8 mouse cellular contexts compared by ENCODE assay signal in the genomic region with DNA sequence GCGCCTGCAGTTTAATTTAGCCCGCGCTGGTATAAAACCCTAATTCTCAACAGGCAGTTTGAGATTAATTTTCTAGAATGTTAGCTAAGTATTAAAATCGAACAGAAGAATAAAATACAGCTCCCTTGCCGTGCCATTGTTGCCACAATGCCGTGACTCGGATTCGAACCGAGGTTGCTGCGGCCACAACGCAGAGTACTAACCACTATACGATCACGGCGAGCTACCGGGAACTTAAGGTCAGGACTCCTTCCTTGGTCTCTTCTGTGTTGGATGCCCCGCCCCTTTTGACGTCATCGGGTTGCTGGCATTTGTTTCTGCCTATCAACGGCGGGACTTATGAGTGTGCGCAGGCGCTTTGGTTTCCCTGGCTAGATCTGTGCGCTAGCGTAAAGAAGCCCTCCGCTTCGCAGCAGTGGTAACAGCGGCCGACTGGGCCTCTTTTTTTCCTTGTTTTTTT. TPM values are rescaled to one million over a fixed set of nuclear protein-coding genes. Genes with fewer than 3 reads are reported as not detected.
DNase-seq lines count a peak whose midpoint lies in the region; ATAC-seq and TF ChIP-seq lines count a peak whose summit lies in the region.

No protein-coding gene starts in this region.

- intact Hi-C loops in heart, postnatal 10 days (cut with DNase I), result loop anchor here (10.0 kb wide), 1 partner anchor 388 kb away; a partner anchor contains a TSS

- H3K4me1 ChIP-seq in CH12.LX (ENCODE audit: control insufficient read depth in 1 of 2, insufficient read depth in 2 of 2), result peaks cover 12 to 41% of the 10 kb centered on the region in 2 experiments
- H3K4me1 ChIP-seq in forebrain, embryonic 12.5 days, result peaks cover 8% of the 10 kb centered on the region
- peaks cover 12% of the 10 kb centered on the region for H3K4me1 ChIP-seq in liver, postnatal 0 days (ENCODE audit: insufficient read depth)
- 0 out of 2 replicates have a peak, but pooled peaks cover 2% of the 10 kb centered on the region for H3K4me1 ChIP-seq in neural tube, embryonic 14.5 days (ENCODE audit: control insufficient read depth, insufficient read depth, low read length)

- ATAC-seq in forebrain, embryonic 12.5 days (ENCODE audit: low FRiP score), result peak; percentile 90
- peak; percentile 83 for ATAC-seq in liver, postnatal 0 days
- peak; percentile 91 for ATAC-seq in neural tube, embryonic 14.5 days (ENCODE audit: low read depth)

- TF ChIP-seq RAD21 in CH12.LX (IDR thresholded peaks at IDR 0.05; ENCODE audit: low read depth, low read length), result no peak

- peak overlapping the region; percentile 50 to 69 (median 62) for H3K4me3 ChIP-seq in CH12.LX (replicated peaks in 1 of 3; ENCODE audit: low read depth in 2 of 3, low read length in 2 of 3, poor library complexity in 1 of 3)
- peak overlapping the region; percentile 51 for H3K4me3 ChIP-seq in forebrain, embryonic 12.5 days (replicated peaks)
- peak overlapping the region; percentile 68 for H3K4me3 ChIP-seq in liver, postnatal 0 days (ENCODE audit: low read depth, low read length)
- H3K4me3 ChIP-seq in neural tube, embryonic 14.5 days (ENCODE audit: low read depth, low read length), result peak overlapping the region; percentile 54

- H3K9ac ChIP-seq in CH12.LX (ENCODE audit: insufficient read depth, low read depth), result peak overlapping the region; percentile 97
- H3K9ac ChIP-seq in forebrain, embryonic 12.5 days, result peak overlapping the region; percentile 61
- peak overlapping the region; percentile 67 for H3K9ac ChIP-seq in liver, postnatal 0 days (replicated peaks)
- peak overlapping the region; percentile 57 for H3K9ac ChIP-seq in neural tube, embryonic 14.5 days (replicated peaks; ENCODE audit: low read depth, low read length)

- no peaks in the 10 kb centered on the region for H3K36me3 ChIP-seq in CH12.LX (replicated peaks in 1 of 2; ENCODE audit: control insufficient read depth in 1 of 2, insufficient read depth in 1 of 2, low read length in 1 of 2)
- H3K36me3 ChIP-seq in forebrain, embryonic 12.5 days (replicated peaks), result no peaks in the 10 kb centered on the region
- H3K36me3 ChIP-seq in liver, postnatal 0 days (replicated peaks; ENCODE audit: insufficient read depth, low read length), result no peaks in the 10 kb centered on the region
- H3K36me3 ChIP-seq in neural tube, embryonic 14.5 days (ENCODE audit: control insufficient read depth, insufficient read depth, low read length), result no peaks in the 10 kb centered on the region

- dilution Hi-C loops in CH12.LX (cut with MboI; ENCODE audit: extremely low pct_ligation_motif_present, extremely low pct_unique_long_range_greater_than_20kb, low sequenced_read_pairs), result no loop called here

- H3K4me2 ChIP-seq in CH12.LX (ENCODE audit: insufficient read depth, low read depth, poor library complexity, severe bottlenecking), result no peak overlapping the region
- H3K4me2 ChIP-seq in forebrain, embryonic 12.5 days, result peak overlapping the region; percentile 45
- H3K4me2 ChIP-seq in liver, postnatal 0 days (ENCODE audit: low read depth, low read length), result peak overlapping the region; percentile 73
- peak overlapping the region; percentile 39; the same call in 1 of the 2 replicates for H3K4me2 ChIP-seq in neural tube, embryonic 14.5 days (ENCODE audit: low read depth, low read length)

- no peaks in the 10 kb centered on the region for H3K79me2 ChIP-seq in CH12.LX (replicated peaks; ENCODE audit: control insufficient read depth, extremely low read depth, insufficient read depth, poor library complexity, severe bottlenecking)

- no peak overlapping the region for H3K27ac ChIP-seq in CH12.LX (ENCODE audit: insufficient read depth, low read depth)
- peak overlapping the region; percentile 90 for H3K27ac ChIP-seq in forebrain, embryonic 12.5 days
- H3K27ac ChIP-seq in liver, postnatal 0 days (ENCODE audit: low read depth), result peak overlapping the region; percentile 84
- H3K27ac ChIP-seq in neural tube, embryonic 14.5 days (ENCODE audit: low read depth, low read length), result peak overlapping the region; percentile 89

- peak; percentile 68 for TF ChIP-seq POLR2A in CH12.LX (IDR thresholded peaks at IDR 0.05; ENCODE audit: low read depth, low read length)

- no peak for TF ChIP-seq CTCF in CH12.LX (conservative IDR thresholded peaks at IDR 0.05 in 1 of 2, IDR thresholded peaks at IDR 0.05 in 1 of 2; ENCODE audit: low read depth in 2 of 2, low read length in 2 of 2)
- TF ChIP-seq CTCF in liver, postnatal 0 days (IDR thresholded peaks at IDR 0.05; ENCODE audit: low read depth), result no peak

- under 1% methylated on average over 28 of the region's 28 CpGs for WGBS in forebrain, embryonic 12.5 days
- under 1% methylated on average over 28 of the region's 28 CpGs for WGBS in large intestine, adult 2 months
- under 1% methylated on average over 28 of the region's 28 CpGs for WGBS in liver, postnatal 0 days (ENCODE audit: insufficient replicate concordance)
- under 1% methylated on average over 28 of the region's 28 CpGs for WGBS in neural tube, embryonic 14.5 days

- no peaks in the 10 kb centered on the region for H3K9me3 ChIP-seq in CH12.LX (replicated peaks; ENCODE audit: low read length)
- no peaks in the 10 kb centered on the region for H3K9me3 ChIP-seq in forebrain, embryonic 12.5 days
- H3K9me3 ChIP-seq in liver, postnatal 0 days (ENCODE audit: low read length), result no peaks in the 10 kb centered on the region
- H3K9me3 ChIP-seq in neural tube, embryonic 14.5 days (ENCODE audit: control insufficient read depth, low read length), result no peaks in the 10 kb centered on the region

- H3K27me3 ChIP-seq in CH12.LX (replicated peaks), result peaks cover 3% of the 10 kb centered on the region
- H3K27me3 ChIP-seq in forebrain, embryonic 12.5 days, result 0 out of 2 replicates have a peak, but pooled peaks cover 12% of the 10 kb centered on the region
- no peaks in the 10 kb centered on the region for H3K27me3 ChIP-seq in liver, postnatal 0 days (ENCODE audit: insufficient read depth, low read length)
- no peaks in the 10 kb centered on the region for H3K27me3 ChIP-seq in neural tube, embryonic 14.5 days (ENCODE audit: control insufficient read depth, insufficient read depth, low read length)

- TF ChIP-seq EP300 in CH12.LX (IDR thresholded peaks at IDR 0.05; ENCODE audit: low read length), result no peak
- TF ChIP-seq EP300 in liver, postnatal 0 days (IDR thresholded peaks at IDR 0.05; ENCODE audit: low read depth), result 0 out of 2 replicates have a peak, but pooled peaks have one; percentile 41

- DNase-seq in CH12.LX (ENCODE audit: extremely low read depth), result peak; percentile 96
- DNase-seq in c-Kit-positive CD71-positive TER-119-negative erythroid progenitor cells, embryonic 14.5 days (ENCODE audit: low read depth), result peak; percentile 89
- peak; percentile 97 to 99 for DNase-seq in heart, postnatal 10 days
- peak; percentile 75 for DNase-seq in large intestine, adult 2 months (ENCODE audit: low read depth, low spot score)
- DNase-seq in liver, postnatal 0 days, result peak; percentile 97
- DNase-seq in testis, postnatal 10 days (ENCODE audit: low spot score), result peak; percentile 99

- in situ Hi-C loops in CH12.LX (cut with MboI; ENCODE audit: low pct_ligation_motif_present, low pct_unique_long_range_greater_than_20kb, low sequenced_read_pairs), result loop anchor here (25.0 kb wide), 1 partner anchor 235 kb away; a partner anchor contains a TSS

TF ChIP-seq in CH12.LX, 34 proteins besides CTCF, POLR2A, EP300 and RAD21 (continues in another document):
- TF ChIP-seq PAX5 (IDR thresholded peaks at IDR 0.05; ENCODE audit: low read length) (no peak), ZC3H11A (IDR thresholded peaks at IDR 0.05; ENCODE audit: low read depth, low read length) (no peak), GABPA (IDR thresholded peaks at IDR 0.05; ENCODE audit: insufficient replicate concordance, low read depth, low read length) (no peak), RCOR1 (conservative IDR thresholded peaks at IDR 0.05; ENCODE audit: low read depth, low read length) (no peak), USF1 (IDR thresholded peaks at IDR 0.05; ENCODE audit: low read depth, low read length) (no peak), IRF4 (IDR thresholded peaks at IDR 0.05; ENCODE audit: low read depth, low read length) (no peak), E2F4 (IDR thresholded peaks at IDR 0.05; ENCODE audit: insufficient replicate concordance, low read depth, low read length) (peak; percentile 77; the same call in 1 of the 2 replicates), CHD2 (IDR thresholded peaks at IDR 0.05; ENCODE audit: low read length) (no peak), NELFE (IDR thresholded peaks at IDR 0.05; ENCODE audit: low read depth, low read length) (no peak), ZMIZ1 (IDR thresholded peaks at IDR 0.05; ENCODE audit: low read depth, low read length) (no peak), SMC3 (IDR thresholded peaks at IDR 0.05; ENCODE audit: low read depth, low read length) (no peak), ZNF384 (IDR thresholded peaks at IDR 0.05; ENCODE audit: low read depth, low read length) (no peak), HCFC1 (IDR thresholded peaks at IDR 0.05; ENCODE audit: low read depth, low read length) (peak; percentile 40; the same call in 1 of the 2 replicates), SIN3A (IDR thresholded peaks at IDR 0.05; ENCODE audit: low read length) (no peak; the same call in 1 of the 2 replicates), CHD1 (IDR thresholded peaks at IDR 0.05; ENCODE audit: low read depth, low read length) (no peak), MYC (IDR thresholded peaks at IDR 0.05; ENCODE audit: low read depth, low read length) (no peak), JUND (conservative IDR thresholded peaks at IDR 0.05; ENCODE audit: low read depth, low read length) (no peak)

RNA-seq across cellular contexts. Expression of a gene that starts 8.3 kb away (rescaled TPM):
- 2.1 and 2.7 TPM in 2 replicates for total RNA-seq in CH12.LX (2012; rRNA removed)
- total RNA-seq in CH12.LX (2014; rRNA removed), result 0.49 and 1.2 TPM in 2 replicates
- 2.0 and 2.1 TPM in 2 replicates for polyA plus RNA-seq in CH12.LX (2012; ENCODE audit: insufficient read length, low read depth)
- polyA plus RNA-seq in forebrain, embryonic 12.5 days (2016; fragmentation: Nextera tagmentation; extraction: Ambion mirVana), result 5.1 and 6.8 TPM in 2 replicates
- 1 to 10 TPM; 7.9 to 9.6 TPM for total RNA-seq in heart, postnatal 10 days (2021)
- polyA plus RNA-seq in large intestine, adult 2 months (2012; rRNA removed), result 11.7 and 18.5 TPM in 2 replicates
- polyA plus RNA-seq in liver, postnatal 0 days (2015; fragmentation: Nextera tagmentation; extraction: Ambion mirVana), result 1.2 and 1.3 TPM in 2 replicates
- polyA plus RNA-seq in neural tube, embryonic 14.5 days (2014; fragmentation: Nextera tagmentation; extraction: Ambion mirVana), result 16.7 and 17.5 TPM in 2 replicates

RNA-seq across cellular contexts. Expression of a gene that starts 49.0 kb away (rescaled TPM):
- 15.9 and 16.3 TPM in 2 replicates for total RNA-seq in CH12.LX (2012; rRNA removed)
- 30.3 and 32.0 TPM in 2 replicates for total RNA-seq in CH12.LX (2014; rRNA removed)
- polyA plus RNA-seq in CH12.LX (2012; ENCODE audit: insufficient read length, low read depth), result 28.3 and 31.4 TPM in 2 replicates
- polyA plus RNA-seq in forebrain, embryonic 12.5 days (2016; fragmentation: Nextera tagmentation; extraction: Ambion mirVana), result not detected in 2 replicates
- 10 to 100 TPM; 23.0 to 32.1 TPM for total RNA-seq in heart, postnatal 10 days (2021)
- polyA plus RNA-seq in large intestine, adult 2 months (2012; rRNA removed), result 30.9 and 99.3 TPM in 2 replicates
- 1.8 TPM in 2 replicates for polyA plus RNA-seq in liver, postnatal 0 days (2015; fragmentation: Nextera tagmentation; extraction: Ambion mirVana)
- 0.14 TPM in 1 of 2 replicates, not detected in the other for polyA plus RNA-seq in neural tube, embryonic 14.5 days (2014; fragmentation: Nextera tagmentation; extraction: Ambion mirVana)

Comparison
In these comparisons a context has a peak if more than half of its experiments do, and no peak if none do; other contexts are left out.
1. RNA of a gene that starts 49.0 kb away (polyA plus RNA-seq): 28.3 to 31.4 TPM in CH12.LX and 30.9 to 99.3 TPM in large intestine, adult 2 months; 1.8 TPM in liver, postnatal 0 days, 0.14 TPM in neural tube, embryonic 14.5 days and not detected in forebrain, embryonic 12.5 days; every median in the first group is over 10 times any median in the second.
2. Peak in every context shown above with its lines, with median percentiles within 50 percentile points of each other: DNase-seq, H3K4me3 ChIP-seq, H3K9ac ChIP-seq and ATAC-seq.